Mouse (Mus musculus) olfactory bulb, adult 2 months (tissue): ENCODE results near the gene Wfdc2.

Source experiments
- CTCF ChIP-seq: fragments of 200-500 bp; IDR thresholded peaks from 2 replicates; pipeline ENCODE4 v1.5.1; 2012; ENCODE audit warnings: low read depth, mild to moderate bottlenecking, low read length, moderate library complexity; ENCODE audit not compliant: insufficient read depth
- POLR2A ChIP-seq: fragments of 200-500 bp; IDR thresholded peaks from 2 replicates; pipeline ENCODE4 v1.6.1; 2012; ENCODE audit warnings: mild to moderate bottlenecking, low read depth, low read length, moderate library complexity; ENCODE audit not compliant: insufficient read depth

DNA sequence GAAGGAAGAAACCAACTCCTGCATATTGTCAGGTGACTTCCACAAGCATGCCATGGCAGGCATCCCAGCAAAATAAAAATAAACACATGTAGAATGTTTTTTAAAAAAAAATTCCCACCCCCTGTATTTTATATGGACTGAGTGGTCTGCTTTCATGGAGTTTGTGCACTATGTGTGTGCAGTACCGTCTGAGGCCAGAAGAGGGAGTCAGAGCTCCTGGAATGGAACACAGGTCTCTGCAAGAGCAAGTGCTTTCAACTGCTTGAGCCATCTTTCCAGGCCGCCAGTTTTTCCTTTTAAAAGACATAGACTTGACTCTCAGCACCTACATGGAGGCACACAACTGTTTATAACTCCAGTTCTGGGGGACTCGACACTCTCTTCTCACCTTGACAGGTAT lies 41.3 kb downstream of the Wfdc2 start:
- no peak for TF ChIP-seq CTCF
- no peak for TF ChIP-seq POLR2A
